Mouse (Mus musculus) liver (tissue): ENCODE results near the gene Rpl9.

Source experiments
- DNase-seq: peaks from one replicate; pipeline ENCODE4 v3.0.0-alpha.2; 2020; ENCODE audit warnings: mixed read lengths

Gene Rpl9

GRCm38 (mm10) chr5:65371551-65371950, 19.7 kb downstream of the Rpl9 start:
- no peak for DNase-seq

GRCm38 (mm10) chr5:65367837-65368236, 23.4 kb downstream of the Rpl9 start:
- DNase-seq: peak; percentile 26

- DNase-seq: no peak
Observed at GRCm38 (mm10) chr5:65357771-65358170, 33.5 kb downstream of the Rpl9 start.

GRCm38 (mm10) chr5:65356851-65357250, 34.4 kb downstream of the Rpl9 start:
- DNase-seq: no peak

GRCm38 (mm10) chr5:65354985-65355384, 36.3 kb downstream of the Rpl9 start:
- DNase-seq: no peak

- no peak for DNase-seq
Observed at GRCm38 (mm10) chr5:65354097-65354496, 37.1 kb downstream of the Rpl9 start.

GRCm38 (mm10) chr5:65350508-65350907, 40.7 kb downstream of the Rpl9 start:
- peak; percentile 42 for DNase-seq

GRCm38 (mm10) chr5:65348168-65348567, 43.1 kb downstream of the Rpl9 start, which contains the start of gene Klb:
TSS of gene Klb (plus strand) at chr5:65348314.
- peak; percentile 13 for DNase-seq

- DNase-seq: no peak
Observed at GRCm38 (mm10) chr5:65340167-65340566, 51.1 kb downstream of the Rpl9 start.

GRCm38 (mm10) chr5:65338394-65338793, 52.9 kb downstream of the Rpl9 start:
- no peak for DNase-seq
